Mouse (Mus musculus) embryonic fibroblast, embryonic 13.5 days (primary cell): ENCODE results near the gene Strn3.

Source experiments
- CTCF ChIP-seq: IDR thresholded peaks from 2 replicates; pipeline ENCODE4 v1.5.1; 2011; ENCODE audit warnings: mild to moderate bottlenecking, control low read depth, low read length, moderate library complexity, borderline replicate concordance; ENCODE audit not compliant: insufficient read depth
- POLR2A ChIP-seq: IDR thresholded peaks from 2 replicates; pipeline ENCODE4 v1.6.1; 2011; ENCODE audit warnings: low read depth, mild to moderate bottlenecking, control low read depth, low read length, moderate library complexity

DNA sequence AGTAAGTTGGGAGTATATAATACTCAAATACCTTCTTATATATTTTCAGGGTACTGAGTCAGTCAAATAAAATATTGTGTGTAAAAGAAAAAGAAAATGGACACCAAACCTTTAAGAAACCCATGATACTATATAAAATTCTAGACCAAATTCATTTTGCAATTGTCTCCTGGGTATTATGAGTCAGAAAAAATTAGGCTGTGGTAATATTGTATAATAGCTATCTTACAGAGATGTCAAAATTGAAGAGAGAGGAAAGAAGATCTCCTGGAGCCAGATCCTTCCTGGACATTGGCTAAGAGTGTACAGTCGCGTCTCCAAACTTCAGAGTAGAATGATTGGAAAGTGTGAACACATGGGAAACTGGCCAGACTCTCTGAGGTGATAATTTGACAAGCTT lies 4.5 kb upstream of the Strn3 start:
- no peak for TF ChIP-seq POLR2A
- TF ChIP-seq CTCF: no peak
